Mouse (Mus musculus) C2C12 (cell line): ENCODE measurements around the gene Tada2b. TPM values are rescaled to one million over a fixed set of nuclear protein-coding genes. Genes with fewer than 3 reads are reported as not detected.

Experiments
- H3K27me3 ChIP-seq: one replicate; pipeline ENCODE4 v1.6.1; 2011; ENCODE audit not compliant: control insufficient read depth, insufficient read depth, insufficient read length
- H3K36me3 ChIP-seq: one replicate; pipeline ENCODE4 v1.6.1; 2011; ENCODE audit not compliant: control insufficient read depth, insufficient read depth
- H3K4me3 ChIP-seq: one replicate; pipeline ENCODE4 v1.5.1; 2011; ENCODE audit warnings: mild to moderate bottlenecking, control low read depth; ENCODE audit not compliant: poor library complexity, insufficient read depth, severe bottlenecking
- H3K79me2 ChIP-seq: one replicate; pipeline ENCODE4 v1.6.1; 2011; ENCODE audit not compliant: control insufficient read depth, insufficient read depth
- H3K79me3 ChIP-seq: one replicate; pipeline ENCODE4 v1.6.1; 2011; ENCODE audit warnings: low read depth, control low read depth
- H3ac ChIP-seq: one replicate; pipeline ENCODE3; 2011; ENCODE audit warnings: low read depth; ENCODE audit not compliant: control insufficient read depth, insufficient read length
- CEBPB ChIP-seq: IDR thresholded peaks from one replicate; pipeline ENCODE4 v1.6.1; 2011; ENCODE audit warnings: low read depth, mild to moderate bottlenecking, control low read depth, moderate library complexity
- CTCF ChIP-seq: IDR thresholded peaks from one replicate; pipeline ENCODE4 v1.5.1; 2011; ENCODE audit not compliant: control insufficient read depth, insufficient read depth, insufficient read length
- FOSL1 ChIP-seq: IDR thresholded peaks from one replicate; pipeline ENCODE4 v1.8.0; 2011; ENCODE audit warnings: mild to moderate bottlenecking, low read length; ENCODE audit not compliant: poor library complexity, insufficient read depth, severe bottlenecking
- MAX ChIP-seq: IDR thresholded peaks from one replicate; pipeline ENCODE4 v1.6.1; 2011; ENCODE audit warnings: mild to moderate bottlenecking, control low read depth
- MYOD1 ChIP-seq: IDR thresholded peaks from one replicate; pipeline ENCODE4 v1.6.1; 2011; ENCODE audit warnings: low read depth; ENCODE audit not compliant: control insufficient read depth, insufficient read length
- MYOG ChIP-seq: IDR thresholded peaks from one replicate; pipeline ENCODE4 v1.6.1; 2011; ENCODE audit not compliant: control insufficient read depth, insufficient read length; ENCODE audit errors: extremely low read depth
- USF1 ChIP-seq: IDR thresholded peaks from one replicate; pipeline ENCODE4 v1.6.1; 2011; ENCODE audit warnings: low read depth, mild to moderate bottlenecking, control low read depth, moderate library complexity
- polyA plus RNA-seq: library from polyadenylated mRNA; unstranded; fragments of >200 nt; fragmentation: generic; extraction: Trizol; gene quantifications from one replicate; pipeline ENCODE4 v1.2.1, GENCODE M21; 2012; ENCODE audit warnings: missing spikeins

Gene Tada2b
- polyA plus RNA-seq, 1 experiment = 10.2 TPM

GRCm38 (mm10) chr5:36434398-36434967, 49.6 kb downstream of the Tada2b start:
- no peak for TF ChIP-seq CEBPB
- TF ChIP-seq MAX = no peak
- no peak for TF ChIP-seq CTCF
- no peak for TF ChIP-seq MYOD1
- no peak for TF ChIP-seq FOSL1
- no peak for TF ChIP-seq MYOG
- TF ChIP-seq USF1 = no peak
- H3K27me3 ChIP-seq = peaks cover 29% of the 10 kb centered on the region
- H3K36me3 ChIP-seq = no peaks in the 10 kb centered on the region
- H3K79me3 ChIP-seq = no peaks in the 10 kb centered on the region
- H3ac ChIP-seq = no peak overlapping the region
- no peaks in the 10 kb centered on the region for H3K79me2 ChIP-seq
- H3K4me3 ChIP-seq = no peak overlapping the region

- peaks cover 39% of the 10 kb centered on the region for H3K27me3 ChIP-seq
- H3K79me3 ChIP-seq = no peaks in the 10 kb centered on the region
- H3ac ChIP-seq = no peak overlapping the region
- H3K36me3 ChIP-seq = no peaks in the 10 kb centered on the region
- TF ChIP-seq FOSL1 (no peak), CTCF (no peak), MYOD1 (no peak), USF1 (no peak)
- H3K79me2 ChIP-seq = no peaks in the 10 kb centered on the region
- no peak overlapping the region for H3K4me3 ChIP-seq
Measured at GRCm38 (mm10) chr5:36431711-36432110, 52.4 kb downstream of the Tada2b start.

- no peak overlapping the region for H3ac ChIP-seq
- H3K27me3 ChIP-seq = peaks cover 33% of the 10 kb centered on the region
- no peak for TF ChIP-seq MYOD1
- TF ChIP-seq USF1 = no peak
- TF ChIP-seq CEBPB = no peak
- no peak for TF ChIP-seq FOSL1
- TF ChIP-seq CTCF = no peak
- no peak for TF ChIP-seq MYOG
- no peak for TF ChIP-seq MAX
Measured at GRCm38 (mm10) chr5:36429551-36429950, 54.5 kb downstream of the Tada2b start.

GRCm38 (mm10) chr5:36427831-36428230, 56.3 kb downstream of the Tada2b start:
- TF ChIP-seq MAX = no peak
- TF ChIP-seq MYOD1 = no peak
- no peak for TF ChIP-seq USF1
- no peak for TF ChIP-seq CTCF
- no peak for TF ChIP-seq FOSL1
- TF ChIP-seq MYOG = no peak
- no peak for TF ChIP-seq CEBPB
- Histone ChIP-seq H3K27me3 (peaks cover 20% of the 10 kb centered on the region), H3K4me3 (no peak overlapping the region), H3K79me2 (no peaks in the 10 kb centered on the region), H3ac (no peak overlapping the region), H3K79me3 (no peaks in the 10 kb centered on the region), H3K36me3 (no peaks in the 10 kb centered on the region)

More at GRCm38 (mm10) chr5:36429551-36429950, 54.5 kb downstream of the Tada2b start:
- Histone ChIP-seq H3K79me3 (no peaks in the 10 kb centered on the region), H3K79me2 (no peaks in the 10 kb centered on the region), H3K4me3 (no peak overlapping the region), H3K36me3 (no peaks in the 10 kb centered on the region)

- Histone ChIP-seq H3ac (no peak overlapping the region), H3K4me3 (no peak overlapping the region), H3K79me2 (no peaks in the 10 kb centered on the region), H3K36me3 (no peaks in the 10 kb centered on the region), H3K27me3 (peaks cover 20% of the 10 kb centered on the region), H3K79me3 (no peaks in the 10 kb centered on the region)
- TF ChIP-seq MYOD1 (no peak), CEBPB (no peak), MYOG (no peak), MAX (no peak), FOSL1 (no peak), CTCF (no peak), USF1 (no peak)
Measured at GRCm38 (mm10) chr5:36426404-36426803, 57.7 kb downstream of the Tada2b start.

- Histone ChIP-seq H3K36me3 (no peaks in the 10 kb centered on the region), H3K4me3 (no peak overlapping the region), H3K27me3 (peaks cover 20% of the 10 kb centered on the region), H3ac (no peak overlapping the region), H3K79me2 (no peaks in the 10 kb centered on the region), H3K79me3 (no peaks in the 10 kb centered on the region)
- no peak for TF ChIP-seq MYOG
Measured at GRCm38 (mm10) chr5:36424676-36425075, 59.4 kb downstream of the Tada2b start.

Other genes starting within 250 kb of the Tada2b start
- gene Sorcs2, start 86.1 kb downstream of the Tada2b start, polyA plus RNA-seq = 67.7 TPM
- gene Grpel1, start 19.3 kb downstream of the Tada2b start, polyA plus RNA-seq = 47.3 TPM
- gene Ccdc96, start 303 bp upstream of the Tada2b start, polyA plus RNA-seq = 0.42 TPM
- gene Tbc1d14, start 109.0 kb upstream of the Tada2b start, polyA plus RNA-seq = 10.7 TPM
- 8.6 TPM for gene D5Ertd579e, start 211.7 kb upstream of the Tada2b start, polyA plus RNA-seq